Mouse (Mus musculus): ENCODE results near the gene Gm6685. TPM values are rescaled to one million over a fixed set of nuclear protein-coding genes. Genes with fewer than 3 reads are reported as not detected.

The Gm6685 gene
- polyA plus RNA-seq (2012; rRNA removed): 0.13 TPM in 1 of 2 replicates, not detected in the other

GRCm38 (mm10) chr11:28339224-28340150 is at the start of gene Gm6685:
Gene Gm6685, minus strand, starts transcription at chr11:28339867.

Other genes with a start within 250 kb of the Gm6685 start
- gene Ccdc85a, start 244.5 kb upstream of the Gm6685 start, polyA plus RNA-seq (2012; rRNA removed): 10.2 and 12.4 TPM in 2 replicates

Data from central nervous system, embryonic 14 days (tissue).